Mouse (Mus musculus): Measurements from ENCODE around the gene Lzts2. TPM values are rescaled to one million over a fixed set of nuclear protein-coding genes. Genes with fewer than 3 reads are reported as not detected.

The Lzts2 gene
- polyA plus RNA-seq, 1 experiment, result 11.2 TPM

GRCm38 (mm10) chr19:45005957-45006712, 8.1 kb upstream of the Lzts2 start, which contains the start of gene Mrpl43:
Gene Mrpl43 (minus strand): TSS chr19:45006442.
- peaks cover 2% of the 10 kb centered on the region; the same call in 1 of the 2 replicates for H3K4me1 ChIP-seq (ENCODE audit: control insufficient read depth, insufficient read depth, low read length)
- WGBS, result under 1% methylated on average over 82 of the region's 82 CpGs
- H3K27ac ChIP-seq (ENCODE audit: control insufficient read depth, insufficient read depth, low read depth, low read length, poor library complexity), result peak within 1 kb of the TSS; percentile 95

DNA sequence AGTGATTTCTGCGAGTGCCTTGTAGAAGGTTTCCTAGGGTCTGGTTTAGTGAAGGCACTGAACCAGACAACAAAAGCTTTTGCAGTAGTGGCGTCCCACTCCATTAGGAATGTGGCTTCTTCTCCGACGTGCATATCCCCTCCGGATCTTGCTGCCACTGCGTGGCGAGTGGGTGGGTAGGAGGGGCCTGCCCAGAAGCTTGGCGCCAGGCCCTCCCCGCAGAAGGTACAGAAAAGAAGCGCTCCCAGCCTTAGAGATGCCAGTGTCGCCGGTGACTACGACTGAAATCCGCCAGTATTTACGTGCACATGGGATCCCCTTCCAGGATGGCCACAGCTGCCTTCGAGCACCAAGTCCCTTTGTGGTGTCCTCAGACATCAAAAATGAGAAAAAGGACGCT, 7.2 kb upstream of the Lzts2 start:
- WGBS, result 14% methylated on average over 17 of the region's 17 CpGs
- Histone ChIP-seq H3K27ac (ENCODE audit: control insufficient read depth, insufficient read depth, low read depth, low read length, poor library complexity) (no peak overlapping the region), H3K4me1 (ENCODE audit: control insufficient read depth, insufficient read depth, low read length) (peaks cover 2% of the 10 kb centered on the region; the same call in 1 of the 2 replicates), H3K4me3 (replicated peaks; ENCODE audit: control insufficient read depth, low read depth, low read length) (peak overlapping the region; percentile 30)
- TF ChIP-seq POLR2A (IDR thresholded peaks at IDR 0.05; ENCODE audit: borderline replicate concordance, control insufficient read depth, low read depth, low read length), result no peak
- no peak for TF ChIP-seq CTCF (IDR thresholded peaks at IDR 0.05; ENCODE audit: control insufficient read depth, insufficient read depth, low read length)

More at GRCm38 (mm10) chr19:45005957-45006712, 8.1 kb upstream of the Lzts2 start, which contains the start of gene Mrpl43:
- TF ChIP-seq CTCF (IDR thresholded peaks at IDR 0.05; ENCODE audit: control insufficient read depth, insufficient read depth, low read length) (no peak), POLR2A (IDR thresholded peaks at IDR 0.05; ENCODE audit: borderline replicate concordance, control insufficient read depth, low read depth, low read length) (peak; percentile 34; the same call in 1 of the 2 replicates)
- H3K4me3 ChIP-seq (replicated peaks; ENCODE audit: control insufficient read depth, low read depth, low read length), result peak within 1 kb of the TSS; percentile 100

DNA sequence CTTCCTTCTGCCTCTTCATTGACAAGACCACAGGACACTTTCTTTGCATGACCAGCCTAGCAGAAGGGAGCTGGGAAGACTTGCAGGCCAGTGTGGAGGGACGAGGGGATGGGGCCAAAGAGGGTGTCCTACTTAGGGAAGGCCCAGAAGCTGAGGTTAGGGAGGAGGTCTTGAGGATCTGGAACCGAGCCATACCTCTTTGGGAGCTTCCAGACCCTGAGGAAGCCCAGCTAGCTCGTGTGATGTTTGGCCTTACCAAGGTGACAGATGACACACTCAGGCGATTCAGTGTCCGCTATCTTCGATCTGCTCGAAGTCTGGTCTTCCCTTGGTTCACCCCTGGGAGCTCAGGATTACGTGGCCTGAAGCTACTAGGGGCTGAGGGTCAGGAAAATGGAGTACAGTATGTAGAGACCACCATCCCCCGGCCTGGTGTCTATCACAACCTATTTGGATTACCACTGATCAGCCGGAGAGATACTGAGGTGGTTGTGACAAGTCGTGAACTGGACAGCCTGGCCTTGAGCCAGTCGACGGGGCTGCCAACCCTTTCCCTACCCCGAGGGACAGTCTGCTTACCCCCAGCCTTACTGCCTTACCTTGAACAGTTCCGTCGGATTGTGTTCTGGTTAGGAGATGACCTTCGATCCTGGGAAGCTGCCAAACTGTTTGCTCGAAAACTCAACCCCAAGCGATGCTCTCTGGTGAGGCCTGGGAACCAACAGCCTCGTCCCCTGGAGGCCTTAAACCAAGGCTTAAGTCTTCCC, 6.6 kb upstream of the Lzts2 start:
- TF ChIP-seq CTCF (IDR thresholded peaks at IDR 0.05; ENCODE audit: control insufficient read depth, insufficient read depth, low read length), result no peak
- Histone ChIP-seq H3K27ac (ENCODE audit: control insufficient read depth, insufficient read depth, low read depth, low read length, poor library complexity) (no peak overlapping the region), H3K4me1 (ENCODE audit: control insufficient read depth, insufficient read depth, low read length) (peaks cover 2% of the 10 kb centered on the region; the same call in 1 of the 2 replicates), H3K4me3 (replicated peaks; ENCODE audit: control insufficient read depth, low read depth, low read length) (no peak overlapping the region)
- 81% methylated on average over 20 of the region's 20 CpGs for WGBS

DNA sequence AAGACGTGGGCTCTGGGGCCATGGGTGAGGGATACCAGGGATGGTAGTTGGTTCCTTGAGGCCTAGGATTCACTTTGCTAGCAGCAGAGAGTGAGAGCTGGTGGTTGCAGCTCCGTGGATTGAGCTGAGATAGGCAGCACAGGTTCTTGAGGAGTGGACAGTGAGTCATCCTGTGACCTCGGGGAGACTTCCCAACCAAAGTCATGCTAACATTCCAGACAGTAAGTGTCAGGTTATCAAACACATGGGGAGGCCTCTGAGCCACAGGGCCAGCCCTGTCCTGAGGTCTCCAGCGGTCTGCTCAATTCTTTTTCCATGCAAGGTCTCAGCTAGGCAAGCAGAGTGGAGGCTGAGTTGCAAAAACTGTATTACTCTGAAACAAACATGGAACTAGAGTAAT, 3.6 kb upstream of the Lzts2 start:
- 89% methylated on average over 4 of the region's 4 CpGs for WGBS
- Histone ChIP-seq H3K4me3 (replicated peaks; ENCODE audit: control insufficient read depth, low read depth, low read length) (no peak overlapping the region), H3K27ac (ENCODE audit: control insufficient read depth, insufficient read depth, low read depth, low read length, poor library complexity) (no peak overlapping the region), H3K4me1 (ENCODE audit: control insufficient read depth, insufficient read depth, low read length) (no peaks in the 10 kb centered on the region; the same call in 1 of the 2 replicates)
- TF ChIP-seq CTCF (IDR thresholded peaks at IDR 0.05; ENCODE audit: control insufficient read depth, insufficient read depth, low read length) (no peak), POLR2A (IDR thresholded peaks at IDR 0.05; ENCODE audit: borderline replicate concordance, control insufficient read depth, low read depth, low read length) (no peak)

DNA sequence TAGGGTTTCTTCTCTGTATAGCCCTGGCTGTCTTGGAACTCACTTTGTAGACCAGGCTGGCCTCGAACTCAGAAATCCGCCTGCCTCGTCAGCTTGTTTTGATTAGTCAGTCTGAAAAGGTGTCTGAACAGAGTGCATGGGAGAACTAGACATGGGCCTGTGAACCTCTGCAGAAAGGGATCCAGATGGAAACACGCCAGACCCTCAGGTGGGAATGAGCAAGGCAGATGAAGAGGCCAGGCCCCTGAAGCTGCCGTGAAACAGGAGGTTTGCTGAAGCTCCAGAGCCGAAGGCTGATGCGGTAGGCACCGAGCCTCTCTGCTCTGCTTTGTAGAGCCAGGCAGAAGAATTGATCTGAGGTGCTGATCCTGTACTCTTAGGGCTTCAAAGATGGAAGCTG, 2.0 kb upstream of the Lzts2 start:
- H3K4me1 ChIP-seq (ENCODE audit: control insufficient read depth, insufficient read depth, low read length), result peaks cover 2% of the 10 kb centered on the region
- 86% methylated on average over 8 of the region's 8 CpGs for WGBS

GRCm38 (mm10) chr19:45012636-45013035, 1.6 kb upstream of the Lzts2 start:
- WGBS, result 55% methylated on average over 6 of the region's 6 CpGs
- H3K27ac ChIP-seq (ENCODE audit: control insufficient read depth, insufficient read depth, low read depth, low read length, poor library complexity), result no peak overlapping the region
- peaks cover 2% of the 10 kb centered on the region for H3K4me1 ChIP-seq (ENCODE audit: control insufficient read depth, insufficient read depth, low read length)

More for the DNA sequence above, 2.0 kb upstream of the Lzts2 start:
- no peak for TF ChIP-seq POLR2A (IDR thresholded peaks at IDR 0.05; ENCODE audit: borderline replicate concordance, control insufficient read depth, low read depth, low read length)
- no peak for TF ChIP-seq CTCF (IDR thresholded peaks at IDR 0.05; ENCODE audit: control insufficient read depth, insufficient read depth, low read length)
- Histone ChIP-seq H3K27ac (ENCODE audit: control insufficient read depth, insufficient read depth, low read depth, low read length, poor library complexity) (no peak overlapping the region), H3K4me3 (replicated peaks; ENCODE audit: control insufficient read depth, low read depth, low read length) (no peak overlapping the region)

GRCm38 (mm10) chr19:45013581-45014225, 511 bp upstream of the Lzts2 start:
- no peak overlapping the region for H3K4me3 ChIP-seq (replicated peaks; ENCODE audit: control insufficient read depth, low read depth, low read length)
- TF ChIP-seq POLR2A (IDR thresholded peaks at IDR 0.05; ENCODE audit: borderline replicate concordance, control insufficient read depth, low read depth, low read length) (no peak), CTCF (IDR thresholded peaks at IDR 0.05; ENCODE audit: control insufficient read depth, insufficient read depth, low read length) (no peak)
- 34% methylated on average over 6 of the region's 6 CpGs for WGBS
- H3K4me1 ChIP-seq (ENCODE audit: control insufficient read depth, insufficient read depth, low read length), result peaks cover 2% of the 10 kb centered on the region
- H3K27ac ChIP-seq (ENCODE audit: control insufficient read depth, insufficient read depth, low read depth, low read length, poor library complexity), result no peak overlapping the region

More at GRCm38 (mm10) chr19:45012636-45013035, 1.6 kb upstream of the Lzts2 start:
- no peak overlapping the region for H3K4me3 ChIP-seq (replicated peaks; ENCODE audit: control insufficient read depth, low read depth, low read length)
- TF ChIP-seq POLR2A (IDR thresholded peaks at IDR 0.05; ENCODE audit: borderline replicate concordance, control insufficient read depth, low read depth, low read length), result no peak
- TF ChIP-seq CTCF (IDR thresholded peaks at IDR 0.05; ENCODE audit: control insufficient read depth, insufficient read depth, low read length), result no peak

GRCm38 (mm10) chr19:45014981-45015402, 778 bp downstream of the Lzts2 start:
- H3K27ac ChIP-seq (ENCODE audit: control insufficient read depth, insufficient read depth, low read depth, low read length, poor library complexity), result no peak overlapping the region
- WGBS, result under 1% methylated on average over 25 of the region's 25 CpGs
- TF ChIP-seq POLR2A (IDR thresholded peaks at IDR 0.05; ENCODE audit: borderline replicate concordance, control insufficient read depth, low read depth, low read length) (no peak), CTCF (IDR thresholded peaks at IDR 0.05; ENCODE audit: control insufficient read depth, insufficient read depth, low read length) (no peak)
- peaks cover 2% of the 10 kb centered on the region for H3K4me1 ChIP-seq (ENCODE audit: control insufficient read depth, insufficient read depth, low read length)
- peak overlapping the region; percentile 61 for H3K4me3 ChIP-seq (replicated peaks; ENCODE audit: control insufficient read depth, low read depth, low read length)
